ENCODE assay signal across 13 mouse cellular contexts in the genomic region with DNA sequence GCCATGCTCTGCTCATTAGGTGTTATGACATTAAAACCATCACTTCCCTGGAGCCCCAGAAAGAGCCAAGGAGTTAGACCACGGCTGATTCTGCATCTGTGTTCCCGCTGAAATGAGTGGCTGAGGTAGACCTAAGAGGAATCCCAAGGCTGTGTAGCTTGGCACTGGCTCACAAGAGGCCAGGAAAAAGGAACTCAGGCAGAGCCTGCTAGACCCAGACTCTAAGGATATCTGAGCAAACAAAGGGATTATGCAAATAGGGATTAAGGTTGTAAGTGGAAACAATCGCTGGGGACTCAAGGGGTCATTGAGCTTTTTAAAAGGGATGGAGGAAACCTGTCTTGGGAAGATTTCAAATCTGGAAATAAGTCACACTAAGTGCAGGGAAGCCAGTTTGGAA.
DNase-seq lines count a peak whose midpoint lies in the region; ATAC-seq and TF ChIP-seq lines count a peak whose summit lies in the region.
"Had no signal": no experiment of that assay in that cellular context is flagged by ENCODE, and none has a peak within 500 bp of the region (broad histone marks: within the 10 kb centered on the region; RNA-seq: fewer than 3 reads in every experiment).

No protein-coding gene starts in this region.

- peak; percentile 31 for DNase-seq in forebrain, embryonic 10.5 days (ENCODE audit: extremely low spot score, low spot score)
- no peak for DNase-seq in forebrain, postnatal 0 days
- peak; percentile 35 for DNase-seq in ZHBTc4 (ENCODE audit: low read depth, low spot score)
- no peak for DNase-seq in lung, postnatal 0 days (ENCODE audit: low spot score)
- no peak for DNase-seq in thymus, postnatal 14 days
- DNase-seq: adrenal gland, postnatal 14 days; gastrocnemius, postnatal 14 days had no signal

- H3K4me2 ChIP-seq in forebrain, postnatal 0 days (ENCODE audit: low read depth) = no peak overlapping the region
- H3K4me2 ChIP-seq in embryonic facial prominence, embryonic 15.5 days (replicated peaks) = no peak overlapping the region
- H3K4me2 ChIP-seq in midbrain, embryonic 12.5 days (replicated peaks) = no peak overlapping the region
- H3K4me2 ChIP-seq in lung, postnatal 0 days (replicated peaks; ENCODE audit: low read depth, low read length) = no peak overlapping the region
- H3K4me2 ChIP-seq: heart, embryonic 13.5 days; lung, embryonic 15.5 days; neural tube, embryonic 12.5 days had no signal

- H3K4me1 ChIP-seq in forebrain, embryonic 10.5 days = peaks cover 72% of the 10 kb centered on the region
- peaks cover 20% of the 10 kb centered on the region; the same call in 1 of the 2 replicates for H3K4me1 ChIP-seq in forebrain, postnatal 0 days (ENCODE audit: insufficient read depth)
- peaks cover 32% of the 10 kb centered on the region for H3K4me1 ChIP-seq in embryonic facial prominence, embryonic 15.5 days
- peaks cover 59% of the 10 kb centered on the region for H3K4me1 ChIP-seq in midbrain, embryonic 12.5 days
- no peaks in the 10 kb centered on the region for H3K4me1 ChIP-seq in lung, postnatal 0 days (ENCODE audit: insufficient read depth, low read depth, low read length)
- H3K4me1 ChIP-seq: lung, embryonic 15.5 days had no signal

- peak overlapping the region; percentile 71 for H3K27ac ChIP-seq in forebrain, embryonic 10.5 days
- no peak overlapping the region for H3K27ac ChIP-seq in forebrain, postnatal 0 days (ENCODE audit: low read depth, low read length)
- peak overlapping the region; percentile 39; the same call in 1 of the 2 replicates for H3K27ac ChIP-seq in embryonic facial prominence, embryonic 15.5 days (replicated peaks)
- peak overlapping the region; percentile 84 for H3K27ac ChIP-seq in midbrain, embryonic 12.5 days (replicated peaks)
- H3K27ac ChIP-seq in lung, postnatal 0 days (ENCODE audit: low read length) = no peak overlapping the region
- H3K27ac ChIP-seq: heart, embryonic 13.5 days; lung, embryonic 15.5 days; neural tube, embryonic 12.5 days had no signal

- no peaks in the 10 kb centered on the region for H3K36me3 ChIP-seq in forebrain, embryonic 10.5 days (replicated peaks)
- no peaks in the 10 kb centered on the region for H3K36me3 ChIP-seq in forebrain, postnatal 0 days (ENCODE audit: insufficient read depth)
- no peaks in the 10 kb centered on the region for H3K36me3 ChIP-seq in embryonic facial prominence, embryonic 15.5 days
- H3K36me3 ChIP-seq in midbrain, embryonic 12.5 days = no peaks in the 10 kb centered on the region
- no peaks in the 10 kb centered on the region for H3K36me3 ChIP-seq in lung, postnatal 0 days (ENCODE audit: insufficient read depth, low read length)
- H3K36me3 ChIP-seq: heart, embryonic 13.5 days; lung, embryonic 15.5 days; neural tube, embryonic 12.5 days had no signal

- H3K4me3 ChIP-seq in forebrain, embryonic 10.5 days = no peak overlapping the region
- no peak overlapping the region for H3K4me3 ChIP-seq in forebrain, postnatal 0 days (ENCODE audit: low read depth, low read length)
- H3K4me3 ChIP-seq in embryonic facial prominence, embryonic 15.5 days (replicated peaks) = no peak overlapping the region
- no peak overlapping the region for H3K4me3 ChIP-seq in midbrain, embryonic 12.5 days
- no peak overlapping the region for H3K4me3 ChIP-seq in lung, postnatal 0 days (ENCODE audit: low read depth, low read length)
- H3K4me3 ChIP-seq: heart, embryonic 13.5 days; lung, embryonic 15.5 days; neural tube, embryonic 12.5 days had no signal

- no peak for ATAC-seq in forebrain, postnatal 0 days
- ATAC-seq in embryonic facial prominence, embryonic 15.5 days (ENCODE audit: insufficient number of reproducible peaks, low FRiP score, low TSS enrichment, low read depth) = no peak
- ATAC-seq in midbrain, embryonic 12.5 days (ENCODE audit: low FRiP score, low read depth) = peak; percentile 48
- no peak for ATAC-seq in megakaryocyte-erythroid progenitor cell, adult 5-6 weeks (replicated peaks; ENCODE audit: low FRiP score, low TSS enrichment, poor library complexity, severe bottlenecking)
- no peak for ATAC-seq in lung, postnatal 0 days

- no peak for TF ChIP-seq CTCF in forebrain, postnatal 0 days (IDR thresholded peaks at IDR 0.05; ENCODE audit: low read depth)
- no peak for TF ChIP-seq CTCF in lung, postnatal 0 days (IDR thresholded peaks at IDR 0.05)

- H3K9me3 ChIP-seq in forebrain, embryonic 10.5 days = no peaks in the 10 kb centered on the region
- H3K9me3 ChIP-seq in forebrain, postnatal 0 days (ENCODE audit: low read length) = no peaks in the 10 kb centered on the region
- H3K9me3 ChIP-seq in embryonic facial prominence, embryonic 15.5 days (replicated peaks) = no peaks in the 10 kb centered on the region
- no peaks in the 10 kb centered on the region for H3K9me3 ChIP-seq in midbrain, embryonic 12.5 days
- H3K9me3 ChIP-seq in lung, postnatal 0 days (ENCODE audit: low read length) = no peaks in the 10 kb centered on the region
- H3K9me3 ChIP-seq: heart, embryonic 13.5 days; lung, embryonic 15.5 days; neural tube, embryonic 12.5 days had no signal

- TF ChIP-seq EP300 in lung, postnatal 0 days (IDR thresholded peaks at IDR 0.05) = no peak

- H3K27me3 ChIP-seq in forebrain, embryonic 10.5 days (ENCODE audit: poor library complexity, severe bottlenecking) = peaks cover 27% of the 10 kb centered on the region
- no peaks in the 10 kb centered on the region for H3K27me3 ChIP-seq in forebrain, postnatal 0 days (ENCODE audit: insufficient read depth, low read length)
- no peaks in the 10 kb centered on the region for H3K27me3 ChIP-seq in embryonic facial prominence, embryonic 15.5 days
- H3K27me3 ChIP-seq in midbrain, embryonic 12.5 days = no peaks in the 10 kb centered on the region
- no peaks in the 10 kb centered on the region for H3K27me3 ChIP-seq in lung, postnatal 0 days (replicated peaks; ENCODE audit: insufficient read depth, low read length)
- H3K27me3 ChIP-seq: lung, embryonic 15.5 days; neural tube, embryonic 12.5 days had no signal

- H3K9ac ChIP-seq in forebrain, postnatal 0 days = no peak overlapping the region
- no peak overlapping the region for H3K9ac ChIP-seq in embryonic facial prominence, embryonic 15.5 days
- no peak overlapping the region for H3K9ac ChIP-seq in midbrain, embryonic 12.5 days (replicated peaks)
- no peak overlapping the region for H3K9ac ChIP-seq in lung, postnatal 0 days (replicated peaks; ENCODE audit: low read depth)
- H3K9ac ChIP-seq: heart, embryonic 13.5 days; lung, embryonic 15.5 days; neural tube, embryonic 12.5 days had no signal

- 3% methylated on average over 3 of the region's 3 CpGs for WGBS in forebrain, embryonic 10.5 days
- WGBS in forebrain, postnatal 0 days = 8% methylated on average over 3 of the region's 3 CpGs
- WGBS in embryonic facial prominence, embryonic 15.5 days = 5% methylated on average over 3 of the region's 3 CpGs
- 1% methylated on average over 3 of the region's 3 CpGs for WGBS in midbrain, embryonic 12.5 days
- 15% methylated on average over 3 of the region's 3 CpGs for WGBS in lung, postnatal 0 days

Comparison
In these comparisons a context has a peak if more than half of its experiments do, and no peak if none do; other contexts are left out.
1. DNase-seq: peak in forebrain, embryonic 10.5 days (single experiment) and ZHBTc4 (single experiment); none in forebrain, postnatal 0 days (single experiment), lung, postnatal 0 days (single experiment) and thymus, postnatal 14 days (single experiment).
2. H3K27ac ChIP-seq: peak in forebrain, embryonic 10.5 days (single experiment), embryonic facial prominence, embryonic 15.5 days (single experiment) and midbrain, embryonic 12.5 days (single experiment); none in forebrain, postnatal 0 days (single experiment) and lung, postnatal 0 days (single experiment).